19 mouse cellular contexts compared by ENCODE assay signal in the genomic region with DNA sequence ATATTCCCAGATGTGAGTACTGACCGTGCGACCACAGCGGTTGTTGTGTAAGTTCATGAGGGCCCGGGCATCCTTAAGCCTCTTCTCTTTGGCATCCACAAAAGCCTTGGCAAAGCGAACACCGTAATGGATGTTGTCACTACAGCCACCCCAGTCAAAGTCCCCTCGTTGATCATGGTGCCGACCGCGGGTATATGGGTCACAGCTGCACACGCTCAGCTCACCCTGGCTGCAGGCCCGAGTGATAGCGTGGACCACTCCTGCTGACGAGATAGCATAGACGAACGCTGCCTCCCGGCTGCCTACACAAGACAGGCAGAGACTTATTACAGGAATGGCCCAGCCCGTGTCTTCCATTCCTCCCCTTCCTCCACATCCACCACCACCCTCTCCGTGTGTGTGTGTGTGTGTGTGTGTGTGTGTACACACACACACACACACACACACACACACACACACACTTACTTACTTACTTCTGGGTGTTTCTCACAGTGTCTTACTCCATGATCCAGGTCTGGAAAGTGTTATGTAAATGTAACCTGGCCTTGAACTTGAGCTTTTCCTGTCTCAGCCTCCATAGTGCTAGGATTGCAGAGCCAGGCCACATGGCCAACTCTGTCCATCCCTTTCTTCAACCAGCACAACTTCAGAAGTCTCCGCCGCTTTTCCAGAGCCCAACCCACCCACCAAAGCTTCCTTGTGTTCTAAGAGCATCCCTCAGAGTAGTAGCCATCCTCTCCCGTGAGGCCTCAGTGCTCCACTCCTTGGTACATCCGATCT. TPM values are rescaled to one million over a fixed set of nuclear protein-coding genes. Genes with fewer than 3 reads are reported as not detected.
"Had no signal": no experiment of that assay in that cellular context is flagged by ENCODE, and none has a peak within 500 bp of the region (broad histone marks: within the 10 kb centered on the region; RNA-seq: fewer than 3 reads in every experiment).

No protein-coding gene starts in this region.

- H3K4me3 ChIP-seq: liver, embryonic 13.5 days; midbrain, embryonic 13.5 days; neural tube, embryonic 12.5 days; neural tube, embryonic 15.5 days had no signal

- ATAC-seq: midbrain, embryonic 13.5 days had no signal

- H3K27ac ChIP-seq: liver, embryonic 13.5 days; midbrain, embryonic 13.5 days; neural tube, embryonic 12.5 days; neural tube, embryonic 15.5 days; stomach, postnatal 0 days had no signal

- H3K4me1 ChIP-seq: liver, embryonic 13.5 days; midbrain, embryonic 13.5 days; neural tube, embryonic 12.5 days; neural tube, embryonic 15.5 days had no signal

- DNase-seq: kidney, adult 9 months; kidney, postnatal 14 days; kidney, postnatal 4 days; left cerebral cortex, postnatal 4 days; liver, embryonic 13.5 days; lung, adult 2 months; lung, postnatal 14 days; lung, postnatal 4 days; right cerebral cortex, adult 18-20 months; right cerebral cortex, postnatal 14 days; right cerebral cortex, postnatal 4 days; thymus, adult 2 months; thymus, postnatal 14 days had no signal

- H3K27me3 ChIP-seq: neural tube, embryonic 12.5 days had no signal

- H3K4me2 ChIP-seq: liver, embryonic 13.5 days; midbrain, embryonic 13.5 days; neural tube, embryonic 12.5 days; neural tube, embryonic 15.5 days had no signal

- H3K9ac ChIP-seq: liver, embryonic 13.5 days; midbrain, embryonic 13.5 days; neural tube, embryonic 12.5 days; neural tube, embryonic 15.5 days had no signal

- H3K9me3 ChIP-seq: liver, embryonic 13.5 days; midbrain, embryonic 13.5 days; neural tube, embryonic 12.5 days; neural tube, embryonic 15.5 days had no signal

RNA-seq across cellular contexts. Expression of a gene that starts 8.6 kb away (rescaled TPM):
- total RNA-seq: megakaryocyte progenitor cell, adult 5-6 weeks; megakaryocyte-erythroid progenitor cell, adult 5-6 weeks had no signal
